Mouse (Mus musculus) embryonic fibroblast, embryonic 13.5 days (primary cell): ENCODE measurements around the gene Ap4s1.
A peak's percentile ranks its signal among the peaks of the same experiment; 100 is the strongest.

ENCODE experiments used
- CTCF ChIP-seq: IDR thresholded peaks from 2 replicates; pipeline ENCODE4 v1.5.1; 2011; ENCODE audit warnings: mild to moderate bottlenecking, control low read depth, low read length, moderate library complexity, borderline replicate concordance; ENCODE audit not compliant: insufficient read depth
- POLR2A ChIP-seq: IDR thresholded peaks from 2 replicates; pipeline ENCODE4 v1.6.1; 2011; ENCODE audit warnings: low read depth, mild to moderate bottlenecking, control low read depth, low read length, moderate library complexity

GRCm38 (mm10) chr12:51691845-51692632, 1.2 kb downstream of the Ap4s1 start, which contains the start of gene Strn3:
- TF ChIP-seq POLR2A (peak; percentile 74), CTCF (no peak)
